In the genomic region with DNA sequence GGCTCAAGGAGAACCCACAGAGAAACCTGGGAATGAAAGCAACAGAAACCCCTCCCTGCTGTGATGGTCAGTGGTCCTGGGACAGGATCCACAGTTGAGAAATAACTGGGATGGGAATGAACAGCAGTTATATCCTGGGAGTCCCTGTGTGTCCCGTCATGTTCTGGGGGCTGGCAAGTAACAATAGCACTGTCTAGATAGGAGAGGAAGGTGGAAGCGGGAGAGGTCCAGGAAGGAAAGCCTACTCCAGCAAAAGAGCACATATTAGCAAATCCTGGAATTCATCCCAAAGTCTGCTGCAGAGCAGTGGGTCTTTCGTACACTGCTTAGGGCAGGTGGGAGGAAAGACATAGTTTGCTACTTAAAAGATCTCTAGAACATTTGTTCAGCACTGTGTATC, we compare ENCODE assay signal across 17 mouse cellular contexts. TPM values are rescaled to one million over a fixed set of nuclear protein-coding genes. Genes with fewer than 3 reads are reported as not detected.
DNase-seq lines count a peak whose midpoint lies in the region; ATAC-seq and TF ChIP-seq lines count a peak whose summit lies in the region.
"Had no signal": no experiment of that assay in that cellular context is flagged by ENCODE, and none has a peak within 500 bp of the region (broad histone marks: within the 10 kb centered on the region; RNA-seq: fewer than 3 reads in every experiment).

No protein-coding gene starts in this region.

- no peak overlapping the region for H3K9ac ChIP-seq in forebrain, embryonic 15.5 days (replicated peaks)
- H3K9ac ChIP-seq in hindbrain, embryonic 13.5 days, result no peak overlapping the region
- H3K9ac ChIP-seq in midbrain, embryonic 14.5 days (replicated peaks; ENCODE audit: low read length), result no peak overlapping the region
- H3K9ac ChIP-seq in heart, postnatal 0 days (replicated peaks; ENCODE audit: low read depth, low read length), result 0 out of 2 replicates have a peak overlapping the region, but pooled peaks have one; percentile 18
- H3K9ac ChIP-seq: embryonic facial prominence, embryonic 15.5 days; liver, embryonic 12.5 days had no signal

- H3K27me3 ChIP-seq in forebrain, embryonic 15.5 days, result no peaks in the 10 kb centered on the region
- peaks cover 6% of the 10 kb centered on the region; the same call in 1 of the 2 replicates for H3K27me3 ChIP-seq in forebrain, embryonic 10.5 days (ENCODE audit: poor library complexity, severe bottlenecking)
- H3K27me3 ChIP-seq in hindbrain, embryonic 10.5 days (ENCODE audit: insufficient read depth, poor library complexity, severe bottlenecking), result no peaks in the 10 kb centered on the region
- no peaks in the 10 kb centered on the region for H3K27me3 ChIP-seq in hindbrain, embryonic 13.5 days
- 0 out of 2 replicates have a peak, but pooled peaks cover 6% of the 10 kb centered on the region for H3K27me3 ChIP-seq in midbrain, embryonic 10.5 days (ENCODE audit: low read depth, poor library complexity, severe bottlenecking)
- no peaks in the 10 kb centered on the region for H3K27me3 ChIP-seq in midbrain, embryonic 14.5 days (ENCODE audit: control insufficient read depth, insufficient read depth, low read length)
- no peaks in the 10 kb centered on the region for H3K27me3 ChIP-seq in heart, postnatal 0 days (ENCODE audit: control insufficient read depth, insufficient read depth, low read length)
- H3K27me3 ChIP-seq: CH12.LX; embryonic facial prominence, embryonic 15.5 days; liver, embryonic 12.5 days had no signal

- H3K4me2 ChIP-seq in forebrain, embryonic 15.5 days (replicated peaks), result no peak overlapping the region
- H3K4me2 ChIP-seq in hindbrain, embryonic 13.5 days, result no peak overlapping the region
- no peak overlapping the region for H3K4me2 ChIP-seq in midbrain, embryonic 14.5 days (ENCODE audit: low read length)
- H3K4me2 ChIP-seq in heart, postnatal 0 days (ENCODE audit: low read depth, low read length), result no peak overlapping the region
- H3K4me2 ChIP-seq: embryonic facial prominence, embryonic 15.5 days; liver, embryonic 12.5 days had no signal

- H3K27ac ChIP-seq in forebrain, embryonic 15.5 days (replicated peaks), result 0 out of 2 replicates have a peak overlapping the region, but pooled peaks have one; percentile 5
- no peak overlapping the region for H3K27ac ChIP-seq in forebrain, embryonic 10.5 days
- peak overlapping the region; percentile 69 for H3K27ac ChIP-seq in hindbrain, embryonic 10.5 days
- no peak overlapping the region for H3K27ac ChIP-seq in hindbrain, embryonic 13.5 days
- peak overlapping the region; percentile 33; the same call in 1 of the 2 replicates for H3K27ac ChIP-seq in midbrain, embryonic 10.5 days (replicated peaks)
- no peak overlapping the region for H3K27ac ChIP-seq in midbrain, embryonic 14.5 days (replicated peaks; ENCODE audit: low read depth, low read length)
- H3K27ac ChIP-seq in heart, postnatal 0 days (ENCODE audit: low read depth), result peak overlapping the region; percentile 68
- H3K27ac ChIP-seq: embryonic facial prominence, embryonic 15.5 days; layer of hippocampus, adult 2 months; liver, embryonic 12.5 days had no signal

- DNase-seq in forebrain, embryonic 10.5 days (ENCODE audit: extremely low spot score, low spot score), result no peak
- DNase-seq in hindbrain, embryonic 10.5 days (ENCODE audit: low spot score), result no peak
- no peak for DNase-seq in midbrain, embryonic 10.5 days (ENCODE audit: low spot score)
- no peak for DNase-seq in midbrain, embryonic 14.5 days
- DNase-seq in heart, postnatal 0 days (ENCODE audit: low spot score), result no peak
- DNase-seq: cerebellum, adult 9-11 months; kidney, adult 9 months; left cerebral cortex, postnatal 4 days; right cerebral cortex, postnatal 25 days; thymus, postnatal 36 days had no signal

- no peak for TF ChIP-seq EP300 in heart, postnatal 0 days (IDR thresholded peaks at IDR 0.05; ENCODE audit: low read depth)

- TF ChIP-seq CTCF in heart, postnatal 0 days (IDR thresholded peaks at IDR 0.05; ENCODE audit: low read depth), result no peak

- ATAC-seq in forebrain, embryonic 15.5 days (replicated peaks), result no peak
- ATAC-seq in hindbrain, embryonic 13.5 days (ENCODE audit: low FRiP score), result no peak
- no peak for ATAC-seq in midbrain, embryonic 14.5 days (ENCODE audit: low FRiP score, low TSS enrichment)
- ATAC-seq in heart, postnatal 0 days (ENCODE audit: insufficient read depth, low read depth), result peak; percentile 33; the same call in 1 of the 2 replicates
- ATAC-seq: liver, embryonic 12.5 days; midbrain, embryonic 16.5 days had no signal

- no peaks in the 10 kb centered on the region for H3K9me3 ChIP-seq in forebrain, embryonic 15.5 days
- no peaks in the 10 kb centered on the region for H3K9me3 ChIP-seq in forebrain, embryonic 10.5 days
- no peaks in the 10 kb centered on the region for H3K9me3 ChIP-seq in hindbrain, embryonic 10.5 days
- H3K9me3 ChIP-seq in hindbrain, embryonic 13.5 days, result no peaks in the 10 kb centered on the region
- no peaks in the 10 kb centered on the region for H3K9me3 ChIP-seq in midbrain, embryonic 10.5 days (replicated peaks)
- no peaks in the 10 kb centered on the region for H3K9me3 ChIP-seq in midbrain, embryonic 14.5 days (ENCODE audit: control insufficient read depth, low read length)
- no peaks in the 10 kb centered on the region for H3K9me3 ChIP-seq in heart, postnatal 0 days (replicated peaks; ENCODE audit: control insufficient read depth, low read length)
- H3K9me3 ChIP-seq: embryonic facial prominence, embryonic 15.5 days; liver, embryonic 12.5 days had no signal

- no peaks in the 10 kb centered on the region for H3K36me3 ChIP-seq in forebrain, embryonic 15.5 days
- no peaks in the 10 kb centered on the region for H3K36me3 ChIP-seq in forebrain, embryonic 10.5 days (replicated peaks)
- H3K36me3 ChIP-seq in hindbrain, embryonic 10.5 days, result peaks cover 7% of the 10 kb centered on the region
- no peaks in the 10 kb centered on the region for H3K36me3 ChIP-seq in hindbrain, embryonic 13.5 days
- no peaks in the 10 kb centered on the region for H3K36me3 ChIP-seq in midbrain, embryonic 10.5 days
- no peaks in the 10 kb centered on the region for H3K36me3 ChIP-seq in midbrain, embryonic 14.5 days (ENCODE audit: control insufficient read depth, insufficient read depth, low read length)
- H3K36me3 ChIP-seq in heart, postnatal 0 days (replicated peaks; ENCODE audit: control insufficient read depth, insufficient read depth, low read length), result no peaks in the 10 kb centered on the region
- H3K36me3 ChIP-seq: embryonic facial prominence, embryonic 15.5 days; liver, embryonic 12.5 days had no signal

- H3K4me3 ChIP-seq in forebrain, embryonic 15.5 days, result no peak overlapping the region
- no peak overlapping the region for H3K4me3 ChIP-seq in forebrain, embryonic 10.5 days
- H3K4me3 ChIP-seq in hindbrain, embryonic 10.5 days, result no peak overlapping the region
- H3K4me3 ChIP-seq in hindbrain, embryonic 13.5 days, result no peak overlapping the region
- no peak overlapping the region for H3K4me3 ChIP-seq in midbrain, embryonic 10.5 days
- no peak overlapping the region for H3K4me3 ChIP-seq in midbrain, embryonic 14.5 days (replicated peaks; ENCODE audit: low read depth, low read length)
- no peak overlapping the region for H3K4me3 ChIP-seq in heart, postnatal 0 days (ENCODE audit: low read depth, low read length)
- H3K4me3 ChIP-seq: embryonic facial prominence, embryonic 15.5 days; layer of hippocampus, adult 2 months; liver, embryonic 12.5 days had no signal

- H3K4me1 ChIP-seq in forebrain, embryonic 15.5 days, result peaks cover 98% of the 10 kb centered on the region
- H3K4me1 ChIP-seq in forebrain, embryonic 10.5 days, result peaks cover 36% of the 10 kb centered on the region
- peaks cover 87% of the 10 kb centered on the region for H3K4me1 ChIP-seq in hindbrain, embryonic 10.5 days (replicated peaks)
- peaks cover 79% of the 10 kb centered on the region for H3K4me1 ChIP-seq in hindbrain, embryonic 13.5 days (replicated peaks)
- peaks cover 47% of the 10 kb centered on the region for H3K4me1 ChIP-seq in midbrain, embryonic 10.5 days
- H3K4me1 ChIP-seq in midbrain, embryonic 14.5 days (ENCODE audit: control insufficient read depth, insufficient read depth, low read length), result peaks cover 14% of the 10 kb centered on the region
- H3K4me1 ChIP-seq in heart, postnatal 0 days (ENCODE audit: control insufficient read depth, insufficient read depth), result peaks cover 46% of the 10 kb centered on the region
- H3K4me1 ChIP-seq: embryonic facial prominence, embryonic 15.5 days had no signal

- 58% methylated on average over 3 of the region's 3 CpGs for WGBS in forebrain, embryonic 15.5 days
- WGBS in forebrain, embryonic 10.5 days, result 80% methylated on average over 3 of the region's 3 CpGs
- WGBS in hindbrain, embryonic 10.5 days, result 57% methylated on average over 3 of the region's 3 CpGs
- 54% methylated on average over 3 of the region's 3 CpGs for WGBS in hindbrain, embryonic 13.5 days
- 80% methylated on average over 3 of the region's 3 CpGs for WGBS in midbrain, embryonic 10.5 days
- WGBS in midbrain, embryonic 14.5 days, result 81% methylated on average over 3 of the region's 3 CpGs
- WGBS in heart, postnatal 0 days, result 48% methylated on average over 3 of the region's 3 CpGs

RNA-seq across cellular contexts. Expression of gene Plxna2, which starts 17.9 kb away (rescaled TPM):
- polyA plus RNA-seq in forebrain, embryonic 15.5 days (2015; fragmentation: Nextera tagmentation; extraction: Ambion mirVana), result 72.1 and 78.3 TPM in 2 replicates
- 6.5 and 7.4 TPM in 2 replicates for polyA plus RNA-seq in forebrain, embryonic 10.5 days (2016; fragmentation: Nextera tagmentation; extraction: Ambion mirVana)
- polyA plus RNA-seq in hindbrain, embryonic 10.5 days (2016; fragmentation: Nextera tagmentation; extraction: Ambion mirVana), result 17.5 and 23.9 TPM in 2 replicates
- 36.1 and 36.5 TPM in 2 replicates for polyA plus RNA-seq in hindbrain, embryonic 13.5 days (2015; fragmentation: Nextera tagmentation; extraction: Ambion mirVana)
- polyA plus RNA-seq in midbrain, embryonic 10.5 days (2016; fragmentation: Nextera tagmentation; extraction: Ambion mirVana), result 9.2 and 11.2 TPM in 2 replicates
- 21.2 and 24.1 TPM in 2 replicates for polyA plus RNA-seq in midbrain, embryonic 14.5 days (2014; fragmentation: Nextera tagmentation; extraction: Ambion mirVana)
- total RNA-seq in heart, postnatal 0 days (2014; rRNA removed; ENCODE audit: low replicate concordance), result 14.3 and 14.4 TPM in 2 replicates
- 3.5 and 4.0 TPM in 2 replicates for polyA plus RNA-seq in heart, postnatal 0 days (2015; fragmentation: Nextera tagmentation; extraction: Ambion mirVana)

Comparison
In these comparisons a context has a peak if more than half of its experiments do, and no peak if none do; other contexts are left out.
1. H3K27ac ChIP-seq: peak in forebrain, embryonic 15.5 days (single experiment), hindbrain, embryonic 10.5 days (single experiment), midbrain, embryonic 10.5 days (single experiment) and heart, postnatal 0 days (single experiment); none in forebrain, embryonic 10.5 days (single experiment), hindbrain, embryonic 13.5 days (single experiment) and midbrain, embryonic 14.5 days (single experiment).